Mouse (Mus musculus) myocyte (in vitro differentiated cells): ENCODE results near the gene Junb. TPM values are rescaled to one million over a fixed set of nuclear protein-coding genes. Genes with fewer than 3 reads are reported as not detected.

Experiments
- H3K27me3 ChIP-seq: one replicate; pipeline ENCODE4 v1.6.1; 2011; ENCODE audit not compliant: control insufficient read depth, insufficient read depth, insufficient read length
- H3K36me3 ChIP-seq: one replicate; pipeline ENCODE4 v1.6.1; 2011; ENCODE audit not compliant: control insufficient read depth, insufficient read depth
- H3K4me2 ChIP-seq: one replicate; pipeline ENCODE4 v1.6.1; 2011; ENCODE audit warnings: low read depth, control low read depth
- H3K4me3 ChIP-seq: one replicate; pipeline ENCODE4 v1.5.1; 2011; ENCODE audit warnings: mild to moderate bottlenecking, control low read depth, moderate library complexity
- H3K79me2 ChIP-seq: one replicate; pipeline ENCODE4 v1.6.1; 2011; ENCODE audit not compliant: control insufficient read depth, insufficient read depth
- H3ac ChIP-seq: one replicate; pipeline ENCODE4 v1.6.1; 2011; ENCODE audit not compliant: control insufficient read depth, insufficient read length
- CEBPB ChIP-seq: IDR thresholded peaks from 2 replicates; pipeline ENCODE4 v1.6.1; 2011; ENCODE audit warnings: mild to moderate bottlenecking, moderate library complexity; ENCODE audit not compliant: poor library complexity, insufficient read depth, severe bottlenecking
- E2F4 ChIP-seq: IDR thresholded peaks from one replicate; pipeline ENCODE4 v1.6.1; 2011; ENCODE audit warnings: mild to moderate bottlenecking, control low read depth, moderate library complexity; ENCODE audit not compliant: insufficient read depth
- MAX ChIP-seq: IDR thresholded peaks from one replicate; pipeline ENCODE4 v1.6.1; 2011; ENCODE audit warnings: low read depth, mild to moderate bottlenecking, control low read depth
- MYOD1 ChIP-seq, 3 experiments: IDR thresholded peaks; one replicate each; pipeline ENCODE4 v1.6.1; 2011; ENCODE audit warnings: control low read depth in 2 of 3, low read depth in 2 of 3, mild to moderate bottlenecking in 2 of 3, moderate library complexity in 1 of 3; ENCODE audit not compliant: insufficient read length in 2 of 3, control insufficient read depth in 1 of 3
- MYOG ChIP-seq, 3 experiments: IDR thresholded peaks; one replicate each; pipeline ENCODE4 v1.6.1; 2011; ENCODE audit warnings: control low read depth in 2 of 3, low read depth in 2 of 3, mild to moderate bottlenecking in 2 of 3; ENCODE audit not compliant: insufficient read length in 2 of 3, control insufficient read depth in 1 of 3, insufficient read depth in 1 of 3
- POLR2A ChIP-seq: IDR thresholded peaks from one replicate; pipeline ENCODE4 v1.6.1; 2011; ENCODE audit warnings: low read depth, mild to moderate bottlenecking, control low read depth, moderate library complexity; ENCODE audit not compliant: insufficient read length
- POLR2AphosphoS2 ChIP-seq: IDR thresholded peaks from one replicate; pipeline ENCODE4 v1.6.1; 2011; ENCODE audit warnings: low read depth, control low read depth; ENCODE audit not compliant: insufficient read length
- REST ChIP-seq: IDR thresholded peaks from one replicate; pipeline ENCODE4 v1.6.1; 2011; ENCODE audit warnings: mild to moderate bottlenecking, control low read depth, moderate library complexity; ENCODE audit not compliant: insufficient read depth, insufficient read length
- SRF ChIP-seq: IDR thresholded peaks from one replicate; pipeline ENCODE4 v1.6.1; 2011; ENCODE audit warnings: low read depth; ENCODE audit not compliant: control insufficient read depth, insufficient read length
- TCF12 ChIP-seq: IDR thresholded peaks from one replicate; pipeline ENCODE4 v1.6.1; 2011; ENCODE audit warnings: mild to moderate bottlenecking, control low read depth; ENCODE audit not compliant: poor library complexity, insufficient read depth, severe bottlenecking
- TCF3 ChIP-seq: IDR thresholded peaks from one replicate; pipeline ENCODE4 v1.6.1; 2011; ENCODE audit warnings: low read depth, control low read depth; ENCODE audit not compliant: insufficient read length
- USF1 ChIP-seq: IDR thresholded peaks from one replicate; pipeline ENCODE4 v1.6.1; 2011; ENCODE audit warnings: low read depth, mild to moderate bottlenecking, control low read depth, moderate library complexity
- polyA plus RNA-seq: library from polyadenylated mRNA; unstranded; fragments of >200 nt; fragmentation: generic; extraction: Trizol; gene quantifications from one replicate; pipeline ENCODE4 v1.2.1, GENCODE M21; 2012; ENCODE audit warnings: missing spikeins

The Junb gene
- polyA plus RNA-seq, 1 experiment, result 140 TPM

DNA sequence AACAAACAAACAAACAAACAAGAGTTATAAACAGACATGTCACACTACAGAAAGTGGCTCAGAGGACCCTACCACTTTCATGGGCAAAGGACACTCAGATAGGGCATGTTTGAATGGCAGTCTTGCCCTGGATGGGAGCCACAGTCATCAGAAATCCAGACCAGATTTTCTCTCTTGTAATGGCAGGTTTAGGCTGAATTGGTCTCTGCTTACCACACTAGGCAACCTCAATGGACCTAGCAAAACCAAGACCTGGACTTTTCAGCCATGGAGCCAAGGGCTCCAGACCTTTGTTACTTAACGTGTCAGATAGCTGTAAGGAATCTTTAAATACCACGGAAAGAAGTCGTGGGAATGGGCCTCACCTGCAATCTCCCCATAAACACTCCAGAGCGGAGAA is 34.8 kb downstream of the Junb start:
- Histone ChIP-seq H3K27me3 (peaks cover 26% of the 10 kb centered on the region), H3K79me2 (no peaks in the 10 kb centered on the region)
- TF ChIP-seq REST, result no peak
- no peak for TF ChIP-seq TCF12
- TF ChIP-seq MYOG (IDR thresholded peaks at IDR 0.05; ENCODE audit: control insufficient read depth in 1 of 3, insufficient read depth in 1 of 3, insufficient read length in 2 of 3, low read depth in 2 of 3), result no peak
- TF ChIP-seq POLR2A, result no peak
- no peak for TF ChIP-seq CEBPB
- no peak for TF ChIP-seq MAX
- TF ChIP-seq POLR2AphosphoS2, result no peak
- no peak for TF ChIP-seq SRF
- no peak for TF ChIP-seq E2F4
- no peak for TF ChIP-seq TCF3
- no peak for TF ChIP-seq MYOD1 (IDR thresholded peaks at IDR 0.05; ENCODE audit: control insufficient read depth in 1 of 3, insufficient read length in 2 of 3, low read depth in 2 of 3)
- TF ChIP-seq USF1, result no peak

DNA sequence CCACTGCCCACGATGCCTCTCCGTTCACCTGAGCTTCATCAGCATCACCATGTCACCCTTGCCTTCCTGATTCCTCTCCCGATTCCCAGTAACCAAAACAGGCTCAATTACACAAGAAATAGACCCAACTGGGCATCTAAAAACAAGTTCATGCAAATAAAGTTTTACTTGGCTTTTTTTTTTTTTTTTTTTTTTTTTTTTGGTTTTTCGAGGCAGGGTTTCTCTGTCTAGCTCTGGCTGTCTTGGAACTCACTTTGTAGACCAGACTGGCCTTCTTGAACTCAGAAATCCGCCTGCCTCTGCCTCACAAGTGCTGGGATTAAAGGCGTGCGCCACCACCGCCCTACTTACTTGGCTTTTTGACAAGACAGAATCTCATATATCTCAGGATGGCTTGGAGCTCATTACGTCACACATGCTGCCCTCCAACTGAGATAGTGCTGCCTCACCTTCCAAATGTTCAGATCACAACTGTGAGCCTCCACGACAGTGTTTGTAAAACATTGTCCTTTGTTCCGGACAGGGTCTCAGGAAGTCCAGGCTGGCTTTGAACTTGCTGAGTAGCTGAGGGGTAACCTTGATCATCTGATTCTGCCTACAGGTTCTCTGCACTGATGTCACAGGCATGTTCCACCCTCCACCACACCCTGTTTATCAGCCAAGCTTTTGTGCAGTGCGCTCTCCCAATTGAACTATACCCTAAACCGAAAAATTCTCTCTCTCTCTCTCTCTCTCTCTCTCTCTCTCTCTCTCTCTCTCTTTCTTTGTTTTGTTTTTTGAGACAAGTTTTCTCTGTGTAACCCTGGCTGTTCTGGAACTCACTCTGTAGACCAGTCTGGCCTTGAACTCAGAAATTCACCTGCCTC is 40.7 kb downstream of the Junb start:
- Histone ChIP-seq H3K4me2 (no peak overlapping the region), H3K79me2 (no peaks in the 10 kb centered on the region), H3K4me3 (no peak overlapping the region), H3K36me3 (no peaks in the 10 kb centered on the region), H3ac (no peak overlapping the region), H3K27me3 (peaks cover 44% of the 10 kb centered on the region)
- TF ChIP-seq POLR2A, result no peak
- TF ChIP-seq TCF3, result no peak
- no peak for TF ChIP-seq USF1
- TF ChIP-seq MYOG (IDR thresholded peaks at IDR 0.05; ENCODE audit: control insufficient read depth in 1 of 3, insufficient read depth in 1 of 3, insufficient read length in 2 of 3, low read depth in 2 of 3), result no peak
- no peak for TF ChIP-seq REST
- TF ChIP-seq CEBPB, result no peak
- TF ChIP-seq MYOD1 (IDR thresholded peaks at IDR 0.05; ENCODE audit: control insufficient read depth in 1 of 3, insufficient read length in 2 of 3, low read depth in 2 of 3), result no peak
- no peak for TF ChIP-seq MAX
- no peak for TF ChIP-seq POLR2AphosphoS2
- no peak for TF ChIP-seq E2F4
- no peak for TF ChIP-seq SRF
- TF ChIP-seq TCF12, result no peak

More for the DNA sequence above, 34.8 kb downstream of the Junb start:
- Histone ChIP-seq H3K36me3 (no peaks in the 10 kb centered on the region), H3ac (no peak overlapping the region), H3K4me3 (no peak overlapping the region), H3K4me2 (no peak overlapping the region)

GRCm38 (mm10) chr8:84936962-84937546 is 41.5 kb downstream of the Junb start, which contains the start of gene Mast1:
Gene Mast1 (minus strand): TSS chr8:84937359.
- Histone ChIP-seq H3K79me2 (no peaks in the 10 kb centered on the region), H3K4me2 (no peak within 1 kb of the TSS), H3ac (no peak within 1 kb of the TSS), H3K27me3 (peaks cover 44% of the 10 kb centered on the region), H3K36me3 (no peaks in the 10 kb centered on the region), H3K4me3 (no peak within 1 kb of the TSS)
- TF ChIP-seq TCF3 (no peak), E2F4 (no peak), REST (no peak), MYOG (IDR thresholded peaks at IDR 0.05; ENCODE audit: control insufficient read depth in 1 of 3, insufficient read depth in 1 of 3, insufficient read length in 2 of 3, low read depth in 2 of 3) (no peak), POLR2A (no peak), USF1 (no peak), MAX (no peak), CEBPB (no peak), MYOD1 (IDR thresholded peaks at IDR 0.05; ENCODE audit: control insufficient read depth in 1 of 3, insufficient read length in 2 of 3, low read depth in 2 of 3) (no peak), TCF12 (no peak), POLR2AphosphoS2 (no peak)

- Histone ChIP-seq H3K4me3 (no peak overlapping the region), H3K27me3 (peaks cover 50% of the 10 kb centered on the region)
- TF ChIP-seq MAX (no peak), POLR2A (no peak), USF1 (no peak), REST (no peak), CEBPB (no peak), TCF3 (no peak), MYOG (IDR thresholded peaks at IDR 0.05; ENCODE audit: control insufficient read depth in 1 of 3, insufficient read depth in 1 of 3, insufficient read length in 2 of 3, low read depth in 2 of 3) (no peak)
Measured at GRCm38 (mm10) chr8:84936041-84936961, 42.2 kb downstream of the Junb start.

More at GRCm38 (mm10) chr8:84936041-84936961, 42.2 kb downstream of the Junb start:
- Histone ChIP-seq H3K4me2 (no peak overlapping the region), H3K79me2 (no peaks in the 10 kb centered on the region), H3K36me3 (no peaks in the 10 kb centered on the region), H3ac (no peak overlapping the region)
